Mouse (Mus musculus): ENCODE data around the gene Wdr66.

DNA sequence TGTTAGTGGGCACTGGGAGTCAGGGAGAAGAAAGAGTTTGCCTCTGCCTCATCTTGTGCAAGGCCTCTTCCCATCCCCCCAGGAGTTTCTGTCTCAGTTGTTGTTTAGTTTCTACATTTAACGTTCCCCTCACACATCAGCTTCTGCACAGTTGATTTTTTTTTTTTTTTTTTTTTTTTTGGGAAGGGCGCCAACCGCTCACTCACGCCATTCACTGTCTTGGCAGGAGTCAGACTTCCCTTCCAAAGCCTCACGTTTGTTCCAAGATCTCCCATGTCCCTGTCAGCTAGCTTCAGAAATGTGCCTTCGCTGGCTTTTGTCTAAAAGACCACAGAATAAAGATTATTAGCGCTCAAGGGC, 25.4 kb downstream of the Wdr66 start:
- no peak for TF ChIP-seq CTCF (IDR thresholded peaks at IDR 0.05; ENCODE audit: extremely low read depth, insufficient read depth, insufficient read length, insufficient replicate concordance)
- no peak for TF ChIP-seq POLR2A (IDR thresholded peaks at IDR 0.05; ENCODE audit: low read depth, low read length)

Data from spleen, adult 2 months (tissue).